Mouse (Mus musculus) heart, embryonic 14.5 days (tissue): ENCODE results near the gene Slc38a1. TPM values are rescaled to one million over a fixed set of nuclear protein-coding genes. Genes with fewer than 3 reads are reported as not detected.

Experiments used
- ATAC-seq: fragments of 200-750 bp; cut with Nextera tagmentation; 2 replicates; pipeline ENCODE4 v1.8.0; 2017; ENCODE audit warnings: low read depth, moderate TSS enrichment; ENCODE audit not compliant: insufficient number of reproducible peaks, insufficient read depth, low FRiP score
- H3K27ac ChIP-seq, 2 experiments: fragments of 200-500 bp in 1 of 2; fragments of 300-500 bp in 1 of 2; sonication (generic) in 1 of 2; replicated peaks in 1 of 2; 2 replicates each; pipeline ENCODE4 v1.5.1; 2012 to 2014; ENCODE audit warnings: low read depth in 2 of 2, low read length in 2 of 2, control low read depth in 1 of 2, mild to moderate bottlenecking in 1 of 2, mixed read lengths in 1 of 2; ENCODE audit not compliant: control insufficient read depth in 1 of 2, insufficient read depth in 1 of 2
- H3K27me3 ChIP-seq: fragments of 300-500 bp; sonication (generic); 2 replicates; pipeline ENCODE4 v1.6.1; 2014; ENCODE audit warnings: mild to moderate bottlenecking, low read length, control low read depth; ENCODE audit not compliant: control insufficient read depth, insufficient read depth
- H3K36me3 ChIP-seq: fragments of 300-500 bp; sonication (generic); 2 replicates; pipeline ENCODE4 v1.6.1; 2014; ENCODE audit warnings: mild to moderate bottlenecking, control low read depth, low read length, mixed read lengths; ENCODE audit not compliant: control insufficient read depth, insufficient read depth
- H3K4me1 ChIP-seq, 2 experiments: fragments of 200-500 bp in 1 of 2; fragments of 300-500 bp in 1 of 2; sonication (generic) in 1 of 2; 2 replicates each; pipeline ENCODE4 v1.6.1; 2012 to 2014; ENCODE audit warnings: low read length in 2 of 2, control low read depth in 1 of 2, mixed read lengths in 1 of 2; ENCODE audit not compliant: control insufficient read depth in 2 of 2, insufficient read depth in 2 of 2
- H3K4me2 ChIP-seq: fragments of 300-500 bp; sonication (generic); 2 replicates; pipeline ENCODE4 v1.6.1; 2014; ENCODE audit warnings: mild to moderate bottlenecking, low read length
- H3K4me3 ChIP-seq, 2 experiments: fragments of 200-500 bp in 1 of 2; fragments of 300-500 bp in 1 of 2; sonication (generic) in 1 of 2; 2 replicates each; pipeline ENCODE4 v1.5.1; 2012 to 2014; ENCODE audit warnings: low read length in 2 of 2, mild to moderate bottlenecking in 2 of 2, control low read depth in 1 of 2, low read depth in 1 of 2, moderate library complexity in 1 of 2; ENCODE audit not compliant: control insufficient read depth in 1 of 2, insufficient read depth in 1 of 2
- H3K9ac ChIP-seq: fragments of 300-500 bp; sonication (generic); 2 replicates; pipeline ENCODE4 v1.6.1; 2014; ENCODE audit warnings: mild to moderate bottlenecking, low read length
- H3K9me3 ChIP-seq: fragments of 300-500 bp; sonication (generic); 2 replicates; pipeline ENCODE4 v1.6.1; 2016; ENCODE audit warnings: low read length, control low read depth; ENCODE audit not compliant: control insufficient read depth
- WGBS: fragments of 180-500 bp; shearing (Covaris S2); extraction: QIAGEN DNeasy Blood & Tissue Kit; methylation state at CpG from one replicate; pipeline ENCODE4 v1.1.7; 2014; 5-methylcytosine and 5-hydroxymethylcytosine counted together
- polyA plus RNA-seq: library from polyadenylated mRNA; unstranded; fragments of >200 nt; fragmentation: Nextera tagmentation; extraction: Ambion mirVana; gene quantifications from 2 replicates; pipeline ENCODE4 v1.2.1, GENCODE M21; 2014

Slc38a1 gene
- polyA plus RNA-seq = 72.8 and 80.8 TPM in 2 replicates

DNA sequence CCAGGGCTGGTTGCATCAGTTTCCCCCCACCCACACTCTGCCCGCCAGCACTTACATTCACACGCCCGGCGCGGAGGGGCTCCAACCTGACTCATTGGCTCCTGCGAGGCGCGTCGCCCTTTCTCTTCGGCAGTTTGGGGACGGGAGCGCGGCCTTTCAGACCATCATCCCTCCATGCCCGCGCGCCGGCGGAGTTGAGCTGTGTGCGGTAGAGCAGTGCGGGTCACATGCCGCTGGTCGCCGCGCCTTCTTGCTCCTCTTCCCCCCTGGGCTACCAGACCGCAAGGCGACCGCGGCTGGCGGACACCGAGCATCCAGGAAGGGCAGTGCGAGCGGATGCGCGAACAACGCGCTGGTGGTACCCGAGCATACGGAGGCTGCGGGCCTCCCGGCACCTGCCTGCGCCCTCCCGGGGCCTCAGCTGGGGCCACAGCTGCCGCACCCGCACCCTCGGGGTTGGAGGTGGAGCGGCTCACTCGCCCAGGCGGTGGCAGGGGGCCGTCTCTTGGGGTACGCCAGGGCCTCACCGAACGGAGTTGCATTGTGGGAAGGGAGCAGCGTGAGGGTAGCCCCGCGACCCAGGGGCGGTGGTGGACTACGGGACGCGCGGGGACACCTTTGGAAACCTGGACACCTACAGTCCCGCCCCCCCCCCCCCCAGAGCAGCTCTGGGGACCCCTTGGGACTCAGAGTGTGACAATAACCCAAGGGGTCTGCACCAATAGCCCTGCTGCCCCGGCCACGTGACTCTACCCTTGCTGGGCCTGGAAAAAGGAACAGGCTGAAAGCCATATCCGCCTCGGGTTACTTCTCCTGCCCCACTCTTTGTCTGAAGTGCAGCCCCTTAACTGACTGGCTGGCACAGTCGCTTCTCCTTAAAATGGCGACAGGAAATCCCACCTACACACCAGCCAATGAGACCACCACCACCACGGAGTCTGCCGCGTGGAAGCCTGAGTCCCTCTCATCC is at the start of gene Slc38a1:
Gene Slc38a1, minus strand, starts transcription at position 478 of the 970 bp plus-strand sequence.
- peak within 1 kb of the TSS; percentile 79 to 92 for H3K4me3 ChIP-seq
- H3K4me1 ChIP-seq = peaks cover 20 to 35% of the 10 kb centered on the region in 2 experiments
- WGBS = under 1% methylated on average over 59 of the region's 70 CpGs
- H3K4me2 ChIP-seq = peak within 1 kb of the TSS; percentile 80
- ATAC-seq = peak; percentile 68
- H3K9ac ChIP-seq = peak within 1 kb of the TSS; percentile 96
- peak within 1 kb of the TSS; percentile 93 to 97 for H3K27ac ChIP-seq
- H3K9me3 ChIP-seq = no peaks in the 10 kb centered on the region
- no peaks in the 10 kb centered on the region for H3K27me3 ChIP-seq
- H3K36me3 ChIP-seq = peaks cover 7% of the 10 kb centered on the region; the same call in 1 of the 2 replicates

DNA sequence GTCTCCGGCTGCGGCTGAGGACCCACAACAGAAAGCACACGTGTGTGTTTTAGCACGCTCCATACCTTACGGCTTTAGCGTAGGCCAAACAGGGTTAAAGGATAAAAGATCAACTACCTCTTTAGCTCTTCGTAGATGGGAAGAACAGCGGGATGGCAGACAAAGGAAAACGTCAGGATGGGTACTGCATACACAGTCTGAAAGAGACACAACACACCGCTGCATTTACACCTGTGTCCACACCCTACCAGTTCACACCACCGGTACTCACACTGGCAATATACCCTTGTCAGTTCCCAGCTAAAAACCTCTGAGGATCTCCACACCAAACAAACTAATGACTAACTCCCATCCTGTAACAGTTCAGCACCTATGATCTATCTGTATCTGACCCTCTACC is 49.7 kb upstream of the Slc38a1 start:
- no peaks in the 10 kb centered on the region for H3K9me3 ChIP-seq
- H3K27me3 ChIP-seq = no peaks in the 10 kb centered on the region
- H3K4me2 ChIP-seq = no peak overlapping the region
- no peak overlapping the region for H3K4me3 ChIP-seq
- H3K4me1 ChIP-seq = peaks cover 20 to 39% of the 10 kb centered on the region in 2 experiments
- H3K27ac ChIP-seq = 0 out of 4 replicates have a peak overlapping the region, but pooled peaks of 1 of the 2 experiments have one; percentile 1
- H3K36me3 ChIP-seq = peaks cover 98% of the 10 kb centered on the region
- no peak overlapping the region for H3K9ac ChIP-seq
- 89% methylated on average over 11 of the region's 11 CpGs for WGBS
- no peak for ATAC-seq

- no peaks in the 10 kb centered on the region for H3K9me3 ChIP-seq
- H3K4me1 ChIP-seq = peaks cover 20 to 37% of the 10 kb centered on the region in 2 experiments
- H3K4me2 ChIP-seq = no peak overlapping the region
- 89% methylated on average over 15 of the region's 15 CpGs for WGBS
- no peak for ATAC-seq
- H3K36me3 ChIP-seq = peaks cover 94% of the 10 kb centered on the region
- no peak overlapping the region for H3K9ac ChIP-seq
- no peaks in the 10 kb centered on the region for H3K27me3 ChIP-seq
- no peak overlapping the region for H3K4me3 ChIP-seq
- no peak overlapping the region for H3K27ac ChIP-seq
Observed at GRCm38 (mm10) chr15:96691381-96691780, 48.7 kb upstream of the Slc38a1 start.

DNA sequence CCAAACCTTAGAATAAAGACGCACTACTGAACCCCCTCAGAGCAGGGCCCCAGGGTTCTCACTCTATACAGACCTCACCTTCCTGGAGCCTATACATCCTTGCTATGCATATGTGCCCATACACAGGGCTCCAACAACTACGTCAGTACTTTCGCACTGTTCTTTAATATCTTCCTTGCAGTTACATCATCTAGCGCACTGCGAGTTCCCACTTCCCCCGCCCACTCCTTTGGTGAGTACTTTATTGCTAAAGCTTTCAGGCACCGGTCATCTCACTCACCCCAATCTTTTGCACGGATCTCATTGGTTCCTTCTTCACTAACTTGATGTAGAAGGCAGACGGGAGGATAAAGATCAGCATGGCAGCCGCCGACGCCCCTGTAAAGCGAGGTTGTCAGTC is 48.1 kb upstream of the Slc38a1 start:
- no peak for ATAC-seq
- WGBS = 89% methylated on average over 13 of the region's 13 CpGs
- Histone ChIP-seq H3K36me3 (peaks cover 89% of the 10 kb centered on the region), H3K9me3 (no peaks in the 10 kb centered on the region), H3K4me1 (peaks cover 17 to 32% of the 10 kb centered on the region in 2 experiments), H3K9ac (no peak overlapping the region), H3K4me2 (no peak overlapping the region), H3K4me3 (no peak overlapping the region), H3K27me3 (no peaks in the 10 kb centered on the region), H3K27ac (no peak overlapping the region)

GRCm38 (mm10) chr15:96689919-96690318 is 47.2 kb upstream of the Slc38a1 start:
- ATAC-seq = no peak
- 82% methylated on average over 9 of the region's 9 CpGs for WGBS
- Histone ChIP-seq H3K9me3 (no peaks in the 10 kb centered on the region), H3K27ac (no peak overlapping the region), H3K36me3 (peaks cover 80% of the 10 kb centered on the region), H3K4me3 (no peak overlapping the region), H3K4me2 (no peak overlapping the region), H3K27me3 (no peaks in the 10 kb centered on the region), H3K9ac (no peak overlapping the region), H3K4me1 (peaks cover 11 to 23% of the 10 kb centered on the region in 2 experiments)

DNA sequence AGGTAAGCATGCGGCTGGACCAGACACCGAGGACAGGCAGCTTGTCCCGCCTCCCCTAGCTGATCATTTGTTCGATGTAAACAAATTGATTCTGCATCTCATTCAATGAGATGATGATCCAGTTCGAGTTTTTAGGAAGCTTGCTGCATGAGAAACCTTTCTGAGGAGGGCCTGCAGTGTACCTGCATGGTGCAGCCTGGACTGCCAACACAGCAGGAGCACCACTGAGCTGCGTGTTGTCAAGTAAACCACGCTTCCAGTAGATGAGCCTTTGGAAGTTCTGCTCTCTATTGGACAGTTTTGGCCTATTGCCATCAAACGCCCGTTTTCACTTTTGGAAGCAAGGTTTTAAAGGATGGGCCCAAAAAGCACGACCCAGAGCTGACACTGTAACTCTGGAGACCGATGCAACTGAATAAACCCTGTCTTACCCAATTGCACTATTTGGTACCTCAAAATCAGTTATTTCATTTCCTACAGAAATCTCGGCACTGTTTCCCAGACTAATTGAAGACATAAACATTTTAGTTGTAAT is 46.1 kb upstream of the Slc38a1 start:
- H3K9me3 ChIP-seq = no peaks in the 10 kb centered on the region
- no peak overlapping the region for H3K4me2 ChIP-seq
- no peaks in the 10 kb centered on the region for H3K27me3 ChIP-seq
- peaks cover 69% of the 10 kb centered on the region for H3K36me3 ChIP-seq
- H3K4me1 ChIP-seq = peaks cover 8 to 20% of the 10 kb centered on the region in 2 experiments; a peak in 3 of 4 replicates
- no peak overlapping the region for H3K27ac ChIP-seq
- ATAC-seq = no peak
- H3K9ac ChIP-seq = no peak overlapping the region
- H3K4me3 ChIP-seq = no peak overlapping the region
- 89% methylated on average over 12 of the region's 12 CpGs for WGBS

- Histone ChIP-seq H3K4me3 (no peak overlapping the region), H3K4me1 (peaks cover 2 to 13% of the 10 kb centered on the region in 2 experiments; a peak in 3 of 4 replicates), H3K36me3 (peaks cover 61% of the 10 kb centered on the region), H3K9ac (no peak overlapping the region), H3K27me3 (no peaks in the 10 kb centered on the region), H3K27ac (no peak overlapping the region), H3K9me3 (no peaks in the 10 kb centered on the region), H3K4me2 (no peak overlapping the region)
- WGBS = 72% methylated on average over 6 of the region's 6 CpGs
- ATAC-seq = no peak
Observed at GRCm38 (mm10) chr15:96688036-96688435, 45.3 kb upstream of the Slc38a1 start.
